Mouse (Mus musculus): ENCODE data around the gene Gtpbp4. TPM values are rescaled to one million over a fixed set of nuclear protein-coding genes. Genes with fewer than 3 reads are reported as not detected.
"Not testable (repeated sequence)": the region's sequence is repeated elsewhere in the genome, so short reads cannot be mapped to it uniquely, and the experiment has no call there.

The Gtpbp4 gene
- polyA plus RNA-seq, 1 experiment from 2014 or later: 110 TPM

DNA sequence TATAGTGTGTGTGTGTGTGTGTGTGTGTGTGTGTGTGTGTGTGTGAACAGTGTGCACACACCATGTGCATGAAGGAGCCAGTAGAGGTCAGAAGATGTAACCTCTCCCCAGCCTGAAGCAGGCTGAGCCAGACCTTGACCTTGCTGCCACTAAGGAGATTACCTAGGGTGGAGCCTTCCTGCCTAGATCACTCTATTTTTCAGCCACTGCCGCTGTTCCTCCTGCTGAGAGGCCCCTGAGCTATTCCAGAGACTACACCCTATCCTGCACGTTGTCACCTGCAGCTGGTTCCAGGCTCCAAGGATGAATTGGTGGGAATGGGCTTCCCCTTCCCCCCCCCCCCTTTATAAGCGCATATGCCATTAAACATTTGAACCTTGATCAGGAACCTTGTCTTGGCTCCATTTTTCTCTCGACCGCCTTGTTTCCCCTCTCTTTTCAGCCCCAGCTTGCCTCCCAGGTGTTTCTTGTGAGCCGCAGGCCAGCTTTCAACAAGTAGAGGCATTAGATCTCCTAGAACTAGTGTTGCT, 58.2 kb downstream of the Gtpbp4 start:
- not testable (repeated sequence) for H3K36me3 ChIP-seq (ENCODE audit: control insufficient read depth, insufficient read depth, low read length); H3K4me1 ChIP-seq (ENCODE audit: control insufficient read depth, insufficient read depth, low read length); H3K4me2 ChIP-seq (ENCODE audit: low read depth); H3K4me3 ChIP-seq (ENCODE audit: low read depth, low read length); H3K27me3 ChIP-seq (ENCODE audit: control insufficient read depth, insufficient read depth, low read length); DNase-seq (ENCODE audit: low spot score); H3K9me3 ChIP-seq (ENCODE audit: control insufficient read depth, low read length); H3K27ac ChIP-seq (ENCODE audit: low read depth, low read length); ATAC-seq (ENCODE audit: insufficient read depth, low FRiP score, low TSS enrichment); H3K9ac ChIP-seq (ENCODE audit: low read length)
- 84% methylated on average over 6 of the region's 6 CpGs for WGBS

DNA sequence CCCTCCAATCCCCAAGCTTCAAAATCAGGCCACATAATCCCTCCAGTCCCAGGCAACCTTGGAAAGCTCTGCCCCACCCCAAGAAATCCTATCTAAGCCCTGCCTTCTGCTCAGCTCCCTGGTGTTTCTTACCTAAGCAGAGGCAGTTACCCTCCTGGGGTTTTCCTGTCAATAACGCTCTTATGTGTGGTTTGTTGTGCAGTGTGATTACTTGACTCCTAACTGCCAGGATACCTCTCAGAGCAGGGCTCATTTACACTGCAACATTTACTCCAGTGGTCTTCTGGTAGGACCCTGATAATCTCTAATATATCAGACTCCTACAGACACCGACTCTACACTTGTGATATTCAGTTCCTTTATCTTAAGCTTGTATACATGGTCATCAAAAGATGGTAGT, 62.4 kb downstream of the Gtpbp4 start:
- no peaks in the 10 kb centered on the region for H3K27me3 ChIP-seq (ENCODE audit: control insufficient read depth, insufficient read depth, low read length)
- no peaks in the 10 kb centered on the region for H3K9me3 ChIP-seq (ENCODE audit: control insufficient read depth, low read length)
- no peak overlapping the region for H3K4me3 ChIP-seq (ENCODE audit: low read depth, low read length)
- ATAC-seq (ENCODE audit: insufficient read depth, low FRiP score, low TSS enrichment): no peak
- no peak for DNase-seq (ENCODE audit: low spot score)
- H3K9ac ChIP-seq (ENCODE audit: low read length): no peak overlapping the region
- no peak overlapping the region for H3K4me2 ChIP-seq (ENCODE audit: low read depth)
- no peaks in the 10 kb centered on the region for H3K36me3 ChIP-seq (ENCODE audit: control insufficient read depth, insufficient read depth, low read length)
- no peak overlapping the region for H3K27ac ChIP-seq (ENCODE audit: low read depth, low read length)
- WGBS: 65% methylated on average over 2 of the region's 2 CpGs
- H3K4me1 ChIP-seq (ENCODE audit: control insufficient read depth, insufficient read depth, low read length): no peaks in the 10 kb centered on the region

Small RNA genes lying within 50 kb of the gene (microRNA-seq; reads per million reads assigned to microRNA genes)
- not detected for gene Gm22750

Other genes starting within 250 kb of the Gtpbp4 start
- 51.1 and 53.2 TPM in 2 replicates for gene Wdr37, start 124.2 kb downstream of the Gtpbp4 start, polyA plus RNA-seq (2014; fragmentation: Nextera tagmentation; extraction: Ambion mirVana)
- gene Idi1, start 110.6 kb downstream of the Gtpbp4 start, polyA plus RNA-seq (2014; fragmentation: Nextera tagmentation; extraction: Ambion mirVana): 140 and 148 TPM in 2 replicates
- not detected in 2 replicates for gene Gm9745, start 47.9 kb downstream of the Gtpbp4 start, polyA plus RNA-seq (2014; fragmentation: Nextera tagmentation; extraction: Ambion mirVana)
- not detected in 2 replicates for gene Idi2, start 43.2 kb downstream of the Gtpbp4 start, polyA plus RNA-seq (2014; fragmentation: Nextera tagmentation; extraction: Ambion mirVana)
- gene Larp4b, start 97.8 kb upstream of the Gtpbp4 start, polyA plus RNA-seq (2014; fragmentation: Nextera tagmentation; extraction: Ambion mirVana): 39.3 and 40.1 TPM in 2 replicates